Mouse (Mus musculus) embryonic facial prominence, embryonic 13.5 days (tissue): Measurements from ENCODE around the gene Frmpd3. TPM values are rescaled to one million over a fixed set of nuclear protein-coding genes. Genes with fewer than 3 reads are reported as not detected.
"Not testable (repeated sequence)": the region's sequence is repeated elsewhere in the genome, so short reads cannot be mapped to it uniquely, and the experiment has no call there.

Experiments
- ATAC-seq: fragments of 200-750 bp; cut with Nextera tagmentation; 2 replicates; pipeline ENCODE4 v1.8.0; 2017; ENCODE audit warnings: low read depth; ENCODE audit not compliant: insufficient number of reproducible peaks, insufficient read depth, low FRiP score, low TSS enrichment
- H3K27ac ChIP-seq: fragments of 300-500 bp; sonication (generic); 2 replicates; pipeline ENCODE4 v1.5.1; 2015; ENCODE audit warnings: moderate library complexity, mild to moderate bottlenecking, inconsistent platforms
- H3K27me3 ChIP-seq: fragments of 300-500 bp; sonication (generic); 2 replicates; pipeline ENCODE4 v1.6.1; 2015; ENCODE audit warnings: mild to moderate bottlenecking, inconsistent platforms
- H3K36me3 ChIP-seq: fragments of 300-500 bp; sonication (generic); 2 replicates; pipeline ENCODE4 v1.6.1; 2015; ENCODE audit warnings: mild to moderate bottlenecking, inconsistent platforms
- H3K4me1 ChIP-seq: fragments of 300-500 bp; sonication (generic); 2 replicates; pipeline ENCODE4 v1.6.1; 2015; ENCODE audit warnings: inconsistent platforms
- H3K4me2 ChIP-seq: fragments of 300-500 bp; sonication (generic); 2 replicates; pipeline ENCODE4 v1.6.1; 2015; ENCODE audit warnings: moderate library complexity, mild to moderate bottlenecking, inconsistent platforms
- H3K4me3 ChIP-seq: fragments of 300-500 bp; sonication (generic); 2 replicates; pipeline ENCODE4 v1.5.1; 2015; ENCODE audit warnings: mild to moderate bottlenecking, inconsistent platforms
- H3K9ac ChIP-seq: fragments of 300-500 bp; sonication (generic); 2 replicates; pipeline ENCODE4 v1.6.1; 2015; ENCODE audit warnings: mild to moderate bottlenecking, inconsistent platforms
- H3K9me3 ChIP-seq: fragments of 300-500 bp; sonication (generic); 2 replicates; pipeline ENCODE4 v1.6.1; 2016; ENCODE audit warnings: inconsistent platforms
- WGBS: fragments of 180-500 bp; shearing (Covaris S2); methylation state at CpG from one replicate; pipeline ENCODE4 v1.1.7; 2015; ENCODE audit warnings: mixed read lengths; 5-methylcytosine and 5-hydroxymethylcytosine counted together
- polyA plus RNA-seq: library from polyadenylated mRNA; unstranded; fragments of >200 nt; fragmentation: Nextera tagmentation; extraction: Ambion mirVana; gene quantifications from 2 replicates; pipeline ENCODE4 v1.2.1, GENCODE M21; 2015

Frmpd3 gene
- 0.26 and 0.41 TPM in 2 replicates for polyA plus RNA-seq

- peaks cover 75% of the 10 kb centered on the region for H3K27me3 ChIP-seq
- no peaks in the 10 kb centered on the region for H3K4me1 ChIP-seq
- H3K27ac ChIP-seq: no peak within 1 kb of the TSS
- H3K36me3 ChIP-seq: no peaks in the 10 kb centered on the region
- ATAC-seq: no peak
- H3K4me3 ChIP-seq: peak within 1 kb of the TSS; percentile 40
- no peaks in the 10 kb centered on the region for H3K9me3 ChIP-seq
- peak within 1 kb of the TSS; percentile 58 for H3K9ac ChIP-seq
- peak within 1 kb of the TSS; percentile 69 for H3K4me2 ChIP-seq
- 19% methylated on average over 23 of the region's 24 CpGs for WGBS
Observed at GRCm38 (mm10) chrX:140341656-140342392, at the start of gene Frmpd3. TSS of gene Frmpd3 (plus strand) at chrX:140342263.

GRCm38 (mm10) chrX:140303731-140304130 is 38.3 kb upstream of the Frmpd3 start:
- no peak overlapping the region for H3K9ac ChIP-seq
- no peak overlapping the region for H3K4me2 ChIP-seq
- no peak overlapping the region for H3K4me3 ChIP-seq
- H3K27ac ChIP-seq: no peak overlapping the region
- no peaks in the 10 kb centered on the region for H3K36me3 ChIP-seq
- H3K9me3 ChIP-seq: no peaks in the 10 kb centered on the region
- H3K4me1 ChIP-seq: no peaks in the 10 kb centered on the region
- peaks cover 39% of the 10 kb centered on the region for H3K27me3 ChIP-seq
- ATAC-seq: no peak
- 46% methylated on average over 4 of the region's 4 CpGs for WGBS

- Histone ChIP-seq H3K27ac (no peak overlapping the region), H3K36me3 (no peaks in the 10 kb centered on the region), H3K9me3 (no peaks in the 10 kb centered on the region), H3K4me3 (no peak overlapping the region), H3K27me3 (peaks cover 47% of the 10 kb centered on the region), H3K9ac (no peak overlapping the region), H3K4me2 (no peak overlapping the region), H3K4me1 (no peaks in the 10 kb centered on the region)
- WGBS: 71% methylated on average over 7 of the region's 7 CpGs
- ATAC-seq: no peak
Observed at GRCm38 (mm10) chrX:140305652-140306051, 36.4 kb upstream of the Frmpd3 start.

- 75% methylated on average over 4 of the region's 4 CpGs for WGBS
- no peaks in the 10 kb centered on the region for H3K4me1 ChIP-seq
- no peak overlapping the region for H3K4me3 ChIP-seq
- no peak for ATAC-seq
- H3K9me3 ChIP-seq: no peaks in the 10 kb centered on the region
- H3K4me2 ChIP-seq: no peak overlapping the region
- no peak overlapping the region for H3K27ac ChIP-seq
- H3K9ac ChIP-seq: no peak overlapping the region
- peaks cover 40% of the 10 kb centered on the region for H3K27me3 ChIP-seq
- no peaks in the 10 kb centered on the region for H3K36me3 ChIP-seq
Observed at GRCm38 (mm10) chrX:140317931-140318330, 24.1 kb upstream of the Frmpd3 start.

- Histone ChIP-seq H3K9ac (no peak overlapping the region), H3K4me3 (no peak overlapping the region), H3K4me1 (no peaks in the 10 kb centered on the region), H3K9me3 (no peaks in the 10 kb centered on the region), H3K4me2 (no peak overlapping the region), H3K27ac (no peak overlapping the region), H3K36me3 (no peaks in the 10 kb centered on the region), H3K27me3 (peaks cover 35% of the 10 kb centered on the region)
- ATAC-seq: no peak
- 77% methylated on average over 6 of the region's 6 CpGs for WGBS
Observed at GRCm38 (mm10) chrX:140319131-140319530, 22.9 kb upstream of the Frmpd3 start.

GRCm38 (mm10) chrX:140320671-140321070 is 21.4 kb upstream of the Frmpd3 start:
- not testable (repeated sequence) for H3K4me2 ChIP-seq, H3K4me3 ChIP-seq, H3K4me1 ChIP-seq, H3K9ac ChIP-seq, H3K27ac ChIP-seq, ATAC-seq, H3K9me3 ChIP-seq, H3K36me3 ChIP-seq
- WGBS: 78% methylated on average over 1 of the region's 1 CpGs
- peaks cover 21% of the 10 kb centered on the region for H3K27me3 ChIP-seq

- H3K9ac ChIP-seq: peak overlapping the region; percentile 58
- 23% methylated on average over 25 of the region's 25 CpGs for WGBS
- peak overlapping the region; percentile 69 for H3K4me2 ChIP-seq
- no peaks in the 10 kb centered on the region for H3K9me3 ChIP-seq
- H3K4me3 ChIP-seq: peak overlapping the region; percentile 40
- H3K27me3 ChIP-seq: peaks cover 80% of the 10 kb centered on the region
- ATAC-seq: no peak
- no peak overlapping the region for H3K27ac ChIP-seq
- H3K4me1 ChIP-seq: no peaks in the 10 kb centered on the region
- H3K36me3 ChIP-seq: no peaks in the 10 kb centered on the region
Observed at GRCm38 (mm10) chrX:140342393-140343163, 515 bp downstream of the Frmpd3 start.

GRCm38 (mm10) chrX:140375628-140376027 is 33.6 kb downstream of the Frmpd3 start:
- no peak for ATAC-seq
- H3K9ac ChIP-seq: no peak overlapping the region
- no peaks in the 10 kb centered on the region for H3K9me3 ChIP-seq
- 38% methylated on average over 4 of the region's 4 CpGs for WGBS
- H3K27me3 ChIP-seq: peaks cover 48% of the 10 kb centered on the region
- no peaks in the 10 kb centered on the region for H3K36me3 ChIP-seq
- no peak overlapping the region for H3K27ac ChIP-seq
- H3K4me3 ChIP-seq: no peak overlapping the region
- H3K4me2 ChIP-seq: no peak overlapping the region
- no peaks in the 10 kb centered on the region for H3K4me1 ChIP-seq

- H3K36me3 ChIP-seq: no peaks in the 10 kb centered on the region
- WGBS: 57% methylated on average over 3 of the region's 3 CpGs
- H3K4me1 ChIP-seq: no peaks in the 10 kb centered on the region
- H3K27ac ChIP-seq: no peak overlapping the region
- ATAC-seq: no peak
- H3K4me3 ChIP-seq: no peak overlapping the region
- H3K27me3 ChIP-seq: peaks cover 30% of the 10 kb centered on the region
- no peak overlapping the region for H3K9ac ChIP-seq
- no peaks in the 10 kb centered on the region for H3K9me3 ChIP-seq
- H3K4me2 ChIP-seq: no peak overlapping the region
Observed at GRCm38 (mm10) chrX:140399986-140400385, 57.9 kb downstream of the Frmpd3 start.

- no peak for ATAC-seq
- Histone ChIP-seq H3K9ac (no peak overlapping the region), H3K4me2 (no peak overlapping the region), H3K27me3 (peaks cover 42% of the 10 kb centered on the region), H3K4me1 (no peaks in the 10 kb centered on the region), H3K9me3 (no peaks in the 10 kb centered on the region), H3K36me3 (no peaks in the 10 kb centered on the region), H3K27ac (no peak overlapping the region), H3K4me3 (no peak overlapping the region)
- WGBS: 60% methylated on average over 4 of the region's 4 CpGs
Observed at GRCm38 (mm10) chrX:140402904-140403303, 60.8 kb downstream of the Frmpd3 start.

- H3K9ac ChIP-seq: no peak overlapping the region
- H3K4me1 ChIP-seq: no peaks in the 10 kb centered on the region
- no peak for ATAC-seq
- H3K4me2 ChIP-seq: no peak overlapping the region
- peaks cover 33% of the 10 kb centered on the region for H3K27me3 ChIP-seq
- no peaks in the 10 kb centered on the region for H3K36me3 ChIP-seq
- H3K4me3 ChIP-seq: no peak overlapping the region
- WGBS: 60% methylated on average over 3 of the region's 4 CpGs
- H3K27ac ChIP-seq: no peak overlapping the region
- no peaks in the 10 kb centered on the region for H3K9me3 ChIP-seq
Observed at GRCm38 (mm10) chrX:140406079-140406478, 64.0 kb downstream of the Frmpd3 start.

- no peak for ATAC-seq
- H3K4me2 ChIP-seq: no peak overlapping the region
- no peak overlapping the region for H3K9ac ChIP-seq
- H3K27ac ChIP-seq: no peak overlapping the region
- H3K36me3 ChIP-seq: no peaks in the 10 kb centered on the region
- no peaks in the 10 kb centered on the region for H3K9me3 ChIP-seq
- no peak overlapping the region for H3K4me3 ChIP-seq
- peaks cover 33% of the 10 kb centered on the region for H3K27me3 ChIP-seq
- no peaks in the 10 kb centered on the region for H3K4me1 ChIP-seq
Observed at GRCm38 (mm10) chrX:140406501-140406900, 64.4 kb downstream of the Frmpd3 start.
